Mouse (Mus musculus): ENCODE results near the gene Kcnj14.

GRCm38 (mm10) chr7:45830427-45831127 lies 6.0 kb upstream of the Kcnj14 start, which contains the start of gene Grwd1:
- 0 out of 2 replicates have a peak, but pooled peaks have one; percentile 14 for TF ChIP-seq CTCF (IDR thresholded peaks at IDR 0.05; ENCODE audit: borderline replicate concordance, control insufficient read depth, extremely low read depth, insufficient read depth, low read length, poor library complexity)
- no peak for TF ChIP-seq POLR2A (IDR thresholded peaks at IDR 0.05; ENCODE audit: control insufficient read depth, extremely low read depth, insufficient read depth, low read length, poor library complexity)

All from thymus, adult 2 months (tissue).